Mouse (Mus musculus) urinary bladder, adult 2 months (tissue): ENCODE results near the gene Ghr. TPM values are rescaled to one million over a fixed set of nuclear protein-coding genes. Genes with fewer than 3 reads are reported as not detected.

Source experiments
- DNase-seq: peaks from one replicate; pipeline ENCODE4 v3.0.0; 2022; ENCODE audit warnings: low spot score
- polyA plus RNA-seq: library from polyadenylated mRNA; depleted of rRNA; stranded (reverse); fragments of >200 nt; gene quantifications from 2 replicates; pipeline ENCODE4 v1.2.3, GENCODE M21; 2012

The Ghr gene
- polyA plus RNA-seq, 1 experiment: 45.6 TPM

GRCm38 (mm10) chr15:3383788-3384187 lies 199.5 kb downstream of the Ghr start:
- DNase-seq: no peak

GRCm38 (mm10) chr15:3381413-3381812 lies 201.9 kb downstream of the Ghr start:
- DNase-seq: no peak

- DNase-seq: no peak
These were observed 214.9 kb downstream of the Ghr start for GRCm38 (mm10) chr15:3368261-3368832.

- DNase-seq: no peak
These were observed 227.1 kb downstream of the Ghr start for GRCm38 (mm10) chr15:3356073-3356766.

GRCm38 (mm10) chr15:3353696-3354095 lies 229.6 kb downstream of the Ghr start:
- DNase-seq: no peak

- no peak for DNase-seq
These were observed 233.8 kb downstream of the Ghr start for GRCm38 (mm10) chr15:3349306-3350064.

- no peak for DNase-seq
These were observed 236.6 kb downstream of the Ghr start for GRCm38 (mm10) chr15:3346682-3347081.

GRCm38 (mm10) chr15:3344555-3344954 lies 238.7 kb downstream of the Ghr start:
- no peak for DNase-seq

GRCm38 (mm10) chr15:3341806-3342582 lies 241.3 kb downstream of the Ghr start:
- no peak for DNase-seq

- DNase-seq: no peak
These were observed 243.4 kb downstream of the Ghr start for GRCm38 (mm10) chr15:3339847-3340246.

- no peak for DNase-seq
These were observed 250.8 kb downstream of the Ghr start for GRCm38 (mm10) chr15:3332517-3332916.

- no peak for DNase-seq
These were observed 251.5 kb downstream of the Ghr start for GRCm38 (mm10) chr15:3331813-3332212.

- DNase-seq: no peak
These were observed 253.0 kb downstream of the Ghr start for GRCm38 (mm10) chr15:3330291-3330690.

- DNase-seq: no peak
These were observed 260.3 kb downstream of the Ghr start for GRCm38 (mm10) chr15:3323041-3323440.

GRCm38 (mm10) chr15:3319929-3320328 lies 263.4 kb downstream of the Ghr start:
- no peak for DNase-seq

GRCm38 (mm10) chr15:3316617-3317016 lies 266.7 kb downstream of the Ghr start:
- no peak for DNase-seq

GRCm38 (mm10) chr15:3312937-3313336 lies 270.4 kb downstream of the Ghr start:
- no peak for DNase-seq

GRCm38 (mm10) chr15:3309856-3310255 lies 273.4 kb downstream of the Ghr start:
- no peak for DNase-seq

- no peak for DNase-seq
These were observed 279.9 kb downstream of the Ghr start, which contains the start of gene Ccdc152 for GRCm38 (mm10) chr15:3303426-3303825. Gene Ccdc152 (minus strand): TSS chr15:3303526.

GRCm38 (mm10) chr15:3300361-3301100 lies 282.8 kb downstream of the Ghr start:
- no peak for DNase-seq

GRCm38 (mm10) chr15:3297615-3298014 lies 285.7 kb downstream of the Ghr start:
- no peak for DNase-seq
